Mouse (Mus musculus) neural tube, embryonic 12.5 days (tissue): ENCODE measurements around the gene Hnrnpa2b1. TPM values are rescaled to one million over a fixed set of nuclear protein-coding genes. Genes with fewer than 3 reads are reported as not detected.
"Not testable (repeated sequence)": the region's sequence is repeated elsewhere in the genome, so short reads cannot be mapped to it uniquely, and the experiment has no call there.

Experiments
- ATAC-seq: fragments of 200-750 bp; cut with Nextera tagmentation; 2 replicates; pipeline ENCODE4 v1.8.0; 2017; ENCODE audit warnings: low read depth, mild to moderate bottlenecking, moderate TSS enrichment, moderate library complexity; ENCODE audit not compliant: low FRiP score
- H3K27ac ChIP-seq: fragments of 300-500 bp; sonication (generic); 2 replicates; pipeline ENCODE4 v1.5.1; 2016
- H3K27me3 ChIP-seq: fragments of 300-500 bp; sonication (generic); replicated peaks from 2 replicates; pipeline ENCODE4 v1.6.1; 2016; ENCODE audit warnings: mild to moderate bottlenecking
- H3K36me3 ChIP-seq: fragments of 300-500 bp; sonication (generic); 2 replicates; pipeline ENCODE4 v1.6.1; 2016; ENCODE audit warnings: mild to moderate bottlenecking
- H3K4me1 ChIP-seq: fragments of 300-500 bp; sonication (generic); 2 replicates; pipeline ENCODE4 v1.6.1; 2016
- H3K4me2 ChIP-seq: fragments of 300-500 bp; sonication (generic); replicated peaks from 2 replicates; pipeline ENCODE4 v1.6.1; 2016; ENCODE audit warnings: mild to moderate bottlenecking
- H3K4me3 ChIP-seq: fragments of 300-500 bp; sonication (generic); 2 replicates; pipeline ENCODE4 v1.5.1; 2016
- H3K9ac ChIP-seq: fragments of 300-500 bp; sonication (generic); 2 replicates; pipeline ENCODE4 v1.6.1; 2016; ENCODE audit warnings: mild to moderate bottlenecking
- H3K9me3 ChIP-seq: fragments of 300-500 bp; sonication (generic); 2 replicates; pipeline ENCODE4 v1.6.1; 2016; ENCODE audit warnings: mild to moderate bottlenecking
- WGBS: fragments of 180-500 bp; shearing (Covaris S2); methylation state at CpG from one replicate; pipeline ENCODE4 v1.1.7; 2016; 5-methylcytosine and 5-hydroxymethylcytosine counted together
- polyA plus RNA-seq: library from polyadenylated mRNA; unstranded; fragments of >200 nt; fragmentation: Nextera tagmentation; extraction: Ambion mirVana; gene quantifications from 2 replicates; pipeline ENCODE4 v1.2.1, GENCODE M21; 2016

Gene Hnrnpa2b1
- polyA plus RNA-seq, 1 experiment from 2014 or later: 2,188 TPM

GRCm38 (mm10) chr6:51485646-51486045 lies 16.0 kb upstream of the Hnrnpa2b1 start:
- H3K4me2 ChIP-seq: no peak overlapping the region
- H3K9me3 ChIP-seq: no peaks in the 10 kb centered on the region
- no peak overlapping the region for H3K27ac ChIP-seq
- no peak overlapping the region for H3K4me3 ChIP-seq
- peaks cover 27% of the 10 kb centered on the region for H3K36me3 ChIP-seq
- no peaks in the 10 kb centered on the region for H3K4me1 ChIP-seq
- WGBS: 52% methylated on average over 2 of the region's 2 CpGs
- no peaks in the 10 kb centered on the region for H3K27me3 ChIP-seq
- no peak for ATAC-seq
- H3K9ac ChIP-seq: no peak overlapping the region

- WGBS: 87% methylated on average over 8 of the region's 8 CpGs
- H3K9me3 ChIP-seq, ATAC-seq: not testable (repeated sequence)
Measured at GRCm38 (mm10) chr6:51484556-51484955, 14.9 kb upstream of the Hnrnpa2b1 start.

DNA sequence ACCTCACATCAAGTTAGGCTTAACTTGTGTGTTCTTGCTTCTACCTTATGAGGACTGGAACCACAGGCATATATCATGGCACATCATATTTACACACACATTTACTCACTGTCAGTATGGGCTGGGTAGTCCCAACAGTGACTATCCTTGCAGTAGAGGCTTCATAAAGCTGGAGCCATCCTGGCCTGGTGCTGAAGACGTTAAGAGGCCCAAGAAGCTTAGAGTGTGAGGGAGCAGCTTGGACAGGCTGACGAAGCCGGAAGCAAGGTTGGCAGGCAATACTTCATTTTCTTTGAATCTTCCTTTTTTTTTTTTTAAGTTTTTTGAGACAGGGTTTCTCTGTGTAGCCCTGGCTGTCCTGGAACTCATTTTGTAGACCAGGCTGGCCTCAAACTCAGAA lies 14.2 kb upstream of the Hnrnpa2b1 start:
- Histone ChIP-seq H3K27me3 (no peaks in the 10 kb centered on the region), H3K4me1 (no peaks in the 10 kb centered on the region), H3K9me3 (no peaks in the 10 kb centered on the region), H3K9ac (no peak overlapping the region), H3K4me2 (no peak overlapping the region), H3K27ac (no peak overlapping the region), H3K36me3 (peaks cover 45% of the 10 kb centered on the region), H3K4me3 (no peak overlapping the region)
- no peak for ATAC-seq
- WGBS: 90% methylated on average over 3 of the region's 3 CpGs

More at GRCm38 (mm10) chr6:51484556-51484955, 14.9 kb upstream of the Hnrnpa2b1 start:
- not testable (repeated sequence) for H3K9ac ChIP-seq, H3K27ac ChIP-seq, H3K27me3 ChIP-seq, H3K4me3 ChIP-seq, H3K4me2 ChIP-seq, H3K4me1 ChIP-seq
- H3K36me3 ChIP-seq: peaks cover 38% of the 10 kb centered on the region

DNA sequence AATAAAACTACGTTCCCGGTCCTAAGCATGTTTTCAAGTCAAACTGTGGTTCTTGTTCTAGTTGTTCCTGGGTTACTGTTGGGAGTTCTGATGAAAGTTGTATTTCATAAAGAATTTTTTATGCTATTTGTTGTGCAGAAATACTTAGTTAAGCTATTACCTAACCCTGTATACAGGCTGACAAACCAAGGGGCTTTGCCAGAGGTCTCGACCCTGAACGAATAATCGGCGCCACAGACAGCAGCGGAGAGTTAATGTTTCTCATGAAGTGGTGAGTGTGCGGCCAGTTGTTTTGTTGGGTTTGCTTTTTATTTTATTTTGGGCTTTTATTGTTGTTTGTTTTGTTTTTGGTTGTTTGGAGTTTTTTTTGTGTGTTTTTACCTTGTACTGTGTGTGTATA lies 11.9 kb upstream of the Hnrnpa2b1 start:
- no peak for ATAC-seq
- no peak overlapping the region for H3K4me3 ChIP-seq
- no peak overlapping the region for H3K27ac ChIP-seq
- no peaks in the 10 kb centered on the region for H3K4me1 ChIP-seq
- no peaks in the 10 kb centered on the region for H3K27me3 ChIP-seq
- 94% methylated on average over 8 of the region's 8 CpGs for WGBS
- no peak overlapping the region for H3K4me2 ChIP-seq
- no peak overlapping the region for H3K9ac ChIP-seq
- peaks cover 60% of the 10 kb centered on the region for H3K36me3 ChIP-seq
- no peaks in the 10 kb centered on the region for H3K9me3 ChIP-seq

DNA sequence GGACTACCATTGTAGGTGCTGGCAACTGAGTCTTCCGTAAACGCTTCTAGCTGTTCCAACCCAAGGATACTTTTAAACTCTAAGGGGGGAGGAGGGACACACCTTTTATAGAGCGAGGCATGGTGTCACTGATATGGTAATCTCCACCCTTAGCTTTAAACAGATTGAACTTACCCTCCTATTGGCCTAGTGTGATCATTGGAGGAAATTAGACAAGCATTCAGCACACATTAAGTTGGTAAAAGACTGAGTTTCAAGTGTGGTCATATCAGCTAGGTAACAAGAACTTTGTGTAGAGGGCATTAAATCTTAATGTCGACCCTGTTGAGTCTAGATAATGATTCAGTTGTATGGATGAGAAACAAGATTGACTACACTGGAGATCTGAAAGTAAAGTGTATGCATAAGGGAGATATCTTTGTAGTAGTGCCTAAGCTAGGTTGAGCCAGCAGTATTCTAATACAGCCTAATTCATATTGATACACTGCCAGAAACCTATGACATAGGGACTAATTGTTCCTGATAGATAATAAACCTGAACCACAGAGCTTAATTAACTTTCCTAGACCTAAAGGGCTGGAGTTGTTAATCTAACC lies 9.5 kb upstream of the Hnrnpa2b1 start:
- H3K4me1 ChIP-seq: no peaks in the 10 kb centered on the region
- H3K4me3 ChIP-seq: no peak overlapping the region
- H3K36me3 ChIP-seq: peaks cover 72% of the 10 kb centered on the region
- H3K9ac ChIP-seq: no peak overlapping the region
- ATAC-seq: no peak
- WGBS: 92% methylated on average over 4 of the region's 4 CpGs
- no peaks in the 10 kb centered on the region for H3K9me3 ChIP-seq
- no peak overlapping the region for H3K4me2 ChIP-seq
- H3K27me3 ChIP-seq: no peaks in the 10 kb centered on the region
- H3K27ac ChIP-seq: no peak overlapping the region

DNA sequence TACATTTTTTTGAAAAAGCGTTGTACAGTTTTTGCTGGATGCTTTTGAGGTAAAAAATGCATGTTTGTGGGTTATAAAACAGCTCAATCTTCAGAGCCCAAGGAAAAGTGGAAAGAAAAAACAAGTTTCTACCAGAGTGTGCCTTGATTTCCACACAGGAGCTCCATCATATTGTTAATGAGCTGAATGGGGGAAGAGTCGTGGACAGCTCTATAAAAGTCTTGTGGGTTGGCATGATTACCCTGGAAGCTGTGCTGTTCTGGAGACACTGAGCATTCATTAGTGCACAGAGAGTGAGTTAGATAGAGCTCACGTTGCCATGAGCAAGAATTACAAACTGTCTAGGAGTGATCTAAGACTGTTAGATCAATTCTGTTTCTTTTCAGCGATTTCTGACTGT lies 2.5 kb upstream of the Hnrnpa2b1 start:
- Histone ChIP-seq H3K4me3 (peak overlapping the region; percentile 91), H3K9ac (peak overlapping the region; percentile 99), H3K27ac (no peak overlapping the region), H3K4me2 (peak overlapping the region; percentile 57), H3K9me3 (no peaks in the 10 kb centered on the region), H3K36me3 (peaks cover 25% of the 10 kb centered on the region), H3K4me1 (peaks cover 13% of the 10 kb centered on the region; the same call in 1 of the 2 replicates), H3K27me3 (no peaks in the 10 kb centered on the region)
- no peak for ATAC-seq
- 46% methylated on average over 4 of the region's 4 CpGs for WGBS

- H3K27ac ChIP-seq: no peak overlapping the region
- H3K36me3 ChIP-seq: peaks cover 25% of the 10 kb centered on the region
- H3K9me3 ChIP-seq: no peaks in the 10 kb centered on the region
- WGBS: 17% methylated on average over 3 of the region's 3 CpGs
- ATAC-seq: no peak
- no peaks in the 10 kb centered on the region for H3K27me3 ChIP-seq
- H3K4me1 ChIP-seq: peaks cover 17% of the 10 kb centered on the region
- H3K4me3 ChIP-seq: peak overlapping the region; percentile 91
- peak overlapping the region; percentile 99 for H3K9ac ChIP-seq
- H3K4me2 ChIP-seq: peak overlapping the region; percentile 57
Measured at GRCm38 (mm10) chr6:51471782-51472181, 2.1 kb upstream of the Hnrnpa2b1 start.

GRCm38 (mm10) chr6:51471179-51471505 lies 1.4 kb upstream of the Hnrnpa2b1 start:
- peak overlapping the region; percentile 100 for H3K27ac ChIP-seq
- H3K4me3 ChIP-seq: peak overlapping the region; percentile 91
- H3K4me2 ChIP-seq: peak overlapping the region; percentile 57
- no peaks in the 10 kb centered on the region for H3K9me3 ChIP-seq
- H3K36me3 ChIP-seq: peaks cover 25% of the 10 kb centered on the region
- H3K27me3 ChIP-seq: no peaks in the 10 kb centered on the region
- H3K9ac ChIP-seq: peak overlapping the region; percentile 99
- no peak for ATAC-seq
- under 1% methylated on average over 10 of the region's 10 CpGs for WGBS
- peaks cover 21% of the 10 kb centered on the region for H3K4me1 ChIP-seq

- Histone ChIP-seq H3K9me3 (no peaks in the 10 kb centered on the region), H3K27ac (peak within 1 kb of the TSS; percentile 100), H3K9ac (peak within 1 kb of the TSS; percentile 99), H3K27me3 (no peaks in the 10 kb centered on the region), H3K4me1 (peaks cover 26% of the 10 kb centered on the region), H3K36me3 (peaks cover 26% of the 10 kb centered on the region), H3K4me2 (peak within 1 kb of the TSS; percentile 57), H3K4me3 (peak within 1 kb of the TSS; percentile 91)
- peak; percentile 85 for ATAC-seq
- WGBS: 1% methylated on average over 92 of the region's 99 CpGs
Measured at GRCm38 (mm10) chr6:51470311-51471178, 851 bp upstream of the Hnrnpa2b1 start, which contains the start of gene Cbx3. Gene Cbx3 (plus strand): TSS chr6:51470360.

GRCm38 (mm10) chr6:51468891-51469561 lies 668 bp downstream of the Hnrnpa2b1 start:
- no peaks in the 10 kb centered on the region for H3K9me3 ChIP-seq
- peaks cover 28% of the 10 kb centered on the region for H3K36me3 ChIP-seq
- H3K4me2 ChIP-seq: peak overlapping the region; percentile 64
- peaks cover 26% of the 10 kb centered on the region for H3K4me1 ChIP-seq
- under 1% methylated on average over 63 of the region's 63 CpGs for WGBS
- H3K9ac ChIP-seq: peak overlapping the region; percentile 99
- peak; percentile 46 for ATAC-seq
- H3K4me3 ChIP-seq: peak overlapping the region; percentile 91
- H3K27ac ChIP-seq: peak overlapping the region; percentile 98
- H3K27me3 ChIP-seq: no peaks in the 10 kb centered on the region

- H3K27me3 ChIP-seq: no peaks in the 10 kb centered on the region
- WGBS: 2% methylated on average over 2 of the region's 2 CpGs
- peaks cover 21% of the 10 kb centered on the region for H3K4me1 ChIP-seq
- H3K9me3 ChIP-seq: no peaks in the 10 kb centered on the region
- no peak overlapping the region for H3K27ac ChIP-seq
- peak overlapping the region; percentile 91 for H3K4me3 ChIP-seq
- H3K9ac ChIP-seq: peak overlapping the region; percentile 99; the same call in 1 of the 2 replicates
- H3K4me2 ChIP-seq: peak overlapping the region; percentile 64
- H3K36me3 ChIP-seq: peaks cover 38% of the 10 kb centered on the region
- ATAC-seq: no peak
Measured at GRCm38 (mm10) chr6:51467649-51468048, 2.0 kb downstream of the Hnrnpa2b1 start.

GRCm38 (mm10) chr6:51460363-51460762 lies 9.3 kb downstream of the Hnrnpa2b1 start:
- Histone ChIP-seq H3K9ac (no peak overlapping the region), H3K4me1 (no peaks in the 10 kb centered on the region), H3K36me3 (peaks cover 54% of the 10 kb centered on the region), H3K27me3 (no peaks in the 10 kb centered on the region), H3K4me3 (no peak overlapping the region), H3K4me2 (no peak overlapping the region), H3K27ac (no peak overlapping the region), H3K9me3 (no peaks in the 10 kb centered on the region)
- no peak for ATAC-seq
- 81% methylated on average over 3 of the region's 3 CpGs for WGBS
